Mouse (Mus musculus) heart, postnatal 36 days (tissue): ENCODE data around the gene Akna. TPM values are rescaled to one million over a fixed set of nuclear protein-coding genes. Genes with fewer than 3 reads are reported as not detected.

ENCODE experiments used
- DNase-seq, 2 experiments: peaks; one replicate each; pipeline ENCODE4 v3.0.0; 2021 to 2022
- intact Hi-C: fragments of 180-260 bp; cut with DNase I; formaldehyde crosslinking; loops from one replicate; pipeline ENCODE4 v1.15.1; 2025
- total RNA-seq, 2 experiments: library from RNA; stranded (reverse); gene quantifications; 2 replicates each; pipeline ENCODE4 v1.2.3; 2021

The Akna gene
- total RNA-seq, 2 experiments from 2014 or later: 3.6 to 4.0 TPM

GRCm38 (mm10) chr4:63342491-63342890 lies 60.7 kb downstream of the Akna start:
- intact Hi-C loops: no loop called here
- DNase-seq: no peak

- DNase-seq: no peak
These were observed 64.6 kb downstream of the Akna start for GRCm38 (mm10) chr4:63338414-63339076.

GRCm38 (mm10) chr4:63333403-63333802 lies 69.8 kb downstream of the Akna start:
- intact Hi-C loops: no loop called here

More at GRCm38 (mm10) chr4:63338414-63339076, 64.6 kb downstream of the Akna start:
- intact Hi-C loops: no loop called here

GRCm38 (mm10) chr4:63323275-63323815 lies 79.8 kb downstream of the Akna start:
- intact Hi-C loops: no loop called here
- no peak for DNase-seq

More at GRCm38 (mm10) chr4:63333403-63333802, 69.8 kb downstream of the Akna start:
- DNase-seq: no peak

- intact Hi-C loops: loop anchor here (1.0 to 2.0 kb wide), 3 partner anchors 104 to 161 kb away; no protein-coding TSS in a partner anchor
- peak; percentile 70 to 81 for DNase-seq
These were observed 83.6 kb downstream of the Akna start for GRCm38 (mm10) chr4:63319566-63319965.

Other genes with a start within 250 kb of the Akna start
- gene Ambp, start 248.6 kb downstream of the Akna start, total RNA-seq: not detected
- not detected for gene Kif12, start 231.2 kb downstream of the Akna start, total RNA-seq
- gene Col27a1, start 189.3 kb downstream of the Akna start, total RNA-seq: 1 to 10 TPM; 1.1 to 1.4 TPM
- 1 to 10 TPM in 1 of 2 experiments, not detected in 1; 1.5 TPM for gene Orm1, start 58.8 kb downstream of the Akna start, total RNA-seq
- gene Orm3, start 47.2 kb downstream of the Akna start, total RNA-seq: 1 to 10 TPM; 2.0 to 2.1 TPM
- not detected for gene Orm2, start 40.9 kb downstream of the Akna start, total RNA-seq
- 10 to 100 TPM; 26.3 to 33.2 TPM for gene Whrn, start 92.6 kb upstream of the Akna start, total RNA-seq
- gene Atp6v1g1, start 141.4 kb upstream of the Akna start, total RNA-seq: 100 to 1,000 TPM; 150 to 161 TPM
- 10 to 100 TPM in 1 of 2 experiments, 1 to 10 TPM in 1; 8.4 to 12.2 TPM for gene Tmem268, start 155.4 kb upstream of the Akna start, total RNA-seq
- not detected for gene Gm11213, start 201.9 kb upstream of the Akna start, total RNA-seq
- not detected for gene Tex48, start 219.1 kb upstream of the Akna start, total RNA-seq